Mouse (Mus musculus): ENCODE data around the gene Fntb.
"Not testable (repeated sequence)": the region's sequence is repeated elsewhere in the genome, so short reads cannot be mapped to it uniquely, and the experiment has no call there.

Gene Fntb

GRCm38 (mm10) chr12:76765354-76765851, at the start of gene Fntb, which contains the start of gene Churc1:
TSS of gene Fntb (plus strand) at chr12:76765589.
TSS of gene Churc1 (plus strand) at chr12:76765538.
- DNase-seq = peak; percentile 83

- DNase-seq = peak; percentile 1
Measured at GRCm38 (mm10) chr12:76718384-76718783, 47.0 kb upstream of the Fntb start.

GRCm38 (mm10) chr12:76720572-76720971, 44.8 kb upstream of the Fntb start:
- peak; percentile 58 for DNase-seq

- peak; percentile 0 for DNase-seq
Measured at GRCm38 (mm10) chr12:76722026-76722425, 43.4 kb upstream of the Fntb start.

- DNase-seq = peak; percentile 7
Measured at GRCm38 (mm10) chr12:76727955-76728354, 37.4 kb upstream of the Fntb start.

- DNase-seq = peak; percentile 71
Measured at GRCm38 (mm10) chr12:76750866-76751459, 14.4 kb upstream of the Fntb start.

- peak; percentile 90 for DNase-seq
Measured at GRCm38 (mm10) chr12:76752652-76753318, 12.6 kb upstream of the Fntb start.

- no peak for DNase-seq
Measured at GRCm38 (mm10) chr12:76765901-76766630, 677 bp downstream of the Fntb start.

GRCm38 (mm10) chr12:76770841-76771500, 5.6 kb downstream of the Fntb start:
- no peak for DNase-seq

- no peak for DNase-seq
Measured at GRCm38 (mm10) chr12:76771540-76771939, 6.2 kb downstream of the Fntb start.

GRCm38 (mm10) chr12:76774652-76775051, 9.3 kb downstream of the Fntb start:
- DNase-seq = no peak

- no peak for DNase-seq
Measured at GRCm38 (mm10) chr12:76775132-76775531, 9.7 kb downstream of the Fntb start.

- DNase-seq = no peak
Measured at GRCm38 (mm10) chr12:76776898-76777297, 11.5 kb downstream of the Fntb start.

- DNase-seq = no peak
Measured at GRCm38 (mm10) chr12:76777845-76778244, 12.5 kb downstream of the Fntb start.

GRCm38 (mm10) chr12:76778305-76779083, 13.1 kb downstream of the Fntb start:
- DNase-seq = no peak

- DNase-seq = no peak
Measured at GRCm38 (mm10) chr12:76779951-76780350, 14.6 kb downstream of the Fntb start.

- DNase-seq = no peak
Measured at GRCm38 (mm10) chr12:76780639-76781468, 15.5 kb downstream of the Fntb start.

- no peak for DNase-seq
Measured at GRCm38 (mm10) chr12:76784056-76784619, 18.7 kb downstream of the Fntb start.

GRCm38 (mm10) chr12:76790446-76791084, 25.2 kb downstream of the Fntb start:
- DNase-seq = no peak

- not testable (repeated sequence) for DNase-seq
Measured at GRCm38 (mm10) chr12:76792540-76792939, 27.2 kb downstream of the Fntb start.

Data from cerebellum, adult 9-10 months (tissue).